Mouse (Mus musculus) myocyte (in vitro differentiated cells): Measurements from ENCODE around the gene Abcb1b. TPM values are rescaled to one million over a fixed set of nuclear protein-coding genes. Genes with fewer than 3 reads are reported as not detected.
"Not testable (repeated sequence)": the region's sequence is repeated elsewhere in the genome, so short reads cannot be mapped to it uniquely, and the experiment has no call there.

Experiments used
- H3K27me3 ChIP-seq: one replicate; pipeline ENCODE4 v1.6.1; 2011; ENCODE audit not compliant: control insufficient read depth, insufficient read depth, insufficient read length
- H3K36me3 ChIP-seq: one replicate; pipeline ENCODE4 v1.6.1; 2011; ENCODE audit not compliant: control insufficient read depth, insufficient read depth
- H3K4me2 ChIP-seq: one replicate; pipeline ENCODE4 v1.6.1; 2011; ENCODE audit warnings: low read depth, control low read depth
- H3K4me3 ChIP-seq: one replicate; pipeline ENCODE4 v1.5.1; 2011; ENCODE audit warnings: mild to moderate bottlenecking, control low read depth, moderate library complexity
- H3K79me2 ChIP-seq: one replicate; pipeline ENCODE4 v1.6.1; 2011; ENCODE audit not compliant: control insufficient read depth, insufficient read depth
- H3ac ChIP-seq: one replicate; pipeline ENCODE4 v1.6.1; 2011; ENCODE audit not compliant: control insufficient read depth, insufficient read length
- CEBPB ChIP-seq: IDR thresholded peaks from 2 replicates; pipeline ENCODE4 v1.6.1; 2011; ENCODE audit warnings: mild to moderate bottlenecking, moderate library complexity; ENCODE audit not compliant: poor library complexity, insufficient read depth, severe bottlenecking
- E2F4 ChIP-seq: IDR thresholded peaks from one replicate; pipeline ENCODE4 v1.6.1; 2011; ENCODE audit warnings: mild to moderate bottlenecking, control low read depth, moderate library complexity; ENCODE audit not compliant: insufficient read depth
- MAX ChIP-seq: IDR thresholded peaks from one replicate; pipeline ENCODE4 v1.6.1; 2011; ENCODE audit warnings: low read depth, mild to moderate bottlenecking, control low read depth
- MYOD1 ChIP-seq, 3 experiments: IDR thresholded peaks; one replicate each; pipeline ENCODE4 v1.6.1; 2011; ENCODE audit warnings: control low read depth in 2 of 3, low read depth in 2 of 3, mild to moderate bottlenecking in 2 of 3, moderate library complexity in 1 of 3; ENCODE audit not compliant: insufficient read length in 2 of 3, control insufficient read depth in 1 of 3
- MYOG ChIP-seq, 3 experiments: IDR thresholded peaks; one replicate each; pipeline ENCODE4 v1.6.1; 2011; ENCODE audit warnings: control low read depth in 2 of 3, low read depth in 2 of 3, mild to moderate bottlenecking in 2 of 3; ENCODE audit not compliant: insufficient read length in 2 of 3, control insufficient read depth in 1 of 3, insufficient read depth in 1 of 3
- POLR2A ChIP-seq: IDR thresholded peaks from one replicate; pipeline ENCODE4 v1.6.1; 2011; ENCODE audit warnings: low read depth, mild to moderate bottlenecking, control low read depth, moderate library complexity; ENCODE audit not compliant: insufficient read length
- POLR2AphosphoS2 ChIP-seq: IDR thresholded peaks from one replicate; pipeline ENCODE4 v1.6.1; 2011; ENCODE audit warnings: low read depth, control low read depth; ENCODE audit not compliant: insufficient read length
- REST ChIP-seq: IDR thresholded peaks from one replicate; pipeline ENCODE4 v1.6.1; 2011; ENCODE audit warnings: mild to moderate bottlenecking, control low read depth, moderate library complexity; ENCODE audit not compliant: insufficient read depth, insufficient read length
- SRF ChIP-seq: IDR thresholded peaks from one replicate; pipeline ENCODE4 v1.6.1; 2011; ENCODE audit warnings: low read depth; ENCODE audit not compliant: control insufficient read depth, insufficient read length
- TCF12 ChIP-seq: IDR thresholded peaks from one replicate; pipeline ENCODE4 v1.6.1; 2011; ENCODE audit warnings: mild to moderate bottlenecking, control low read depth; ENCODE audit not compliant: poor library complexity, insufficient read depth, severe bottlenecking
- TCF3 ChIP-seq: IDR thresholded peaks from one replicate; pipeline ENCODE4 v1.6.1; 2011; ENCODE audit warnings: low read depth, control low read depth; ENCODE audit not compliant: insufficient read length
- USF1 ChIP-seq: IDR thresholded peaks from one replicate; pipeline ENCODE4 v1.6.1; 2011; ENCODE audit warnings: low read depth, mild to moderate bottlenecking, control low read depth, moderate library complexity
- polyA plus RNA-seq: library from polyadenylated mRNA; unstranded; fragments of >200 nt; fragmentation: generic; extraction: Trizol; gene quantifications from one replicate; pipeline ENCODE4 v1.2.1, GENCODE M21; 2012; ENCODE audit warnings: missing spikeins

Abcb1b gene
- polyA plus RNA-seq, 1 experiment: 6.8 TPM

- Histone ChIP-seq H3K27me3 (no peaks in the 10 kb centered on the region), H3K4me3 (no peak overlapping the region), H3K4me2 (no peak overlapping the region), H3K36me3 (no peaks in the 10 kb centered on the region), H3ac (no peak overlapping the region), H3K79me2 (no peaks in the 10 kb centered on the region)
- no peak for TF ChIP-seq E2F4
- no peak for TF ChIP-seq TCF12
- no peak for TF ChIP-seq POLR2A
- no peak for TF ChIP-seq SRF
- no peak for TF ChIP-seq POLR2AphosphoS2
- no peak for TF ChIP-seq MYOD1 (IDR thresholded peaks at IDR 0.05; ENCODE audit: control insufficient read depth in 1 of 3, insufficient read length in 2 of 3, low read depth in 2 of 3)
- TF ChIP-seq MAX: no peak
Measured at GRCm38 (mm10) chr5:8850851-8851250, 52.9 kb downstream of the Abcb1b start.

GRCm38 (mm10) chr5:8857201-8857600 lies 59.3 kb downstream of the Abcb1b start:
- no peaks in the 10 kb centered on the region for H3K27me3 ChIP-seq
- H3K4me2 ChIP-seq: no peak overlapping the region
- H3K79me2 ChIP-seq: no peaks in the 10 kb centered on the region
- no peak overlapping the region for H3K4me3 ChIP-seq
- no peaks in the 10 kb centered on the region for H3K36me3 ChIP-seq
- H3ac ChIP-seq: no peak overlapping the region
- TF ChIP-seq USF1 (no peak), MAX (no peak), MYOD1 (IDR thresholded peaks at IDR 0.05; ENCODE audit: control insufficient read depth in 1 of 3, insufficient read length in 2 of 3, low read depth in 2 of 3) (no peak), MYOG (IDR thresholded peaks at IDR 0.05; ENCODE audit: control insufficient read depth in 1 of 3, insufficient read depth in 1 of 3, insufficient read length in 2 of 3, low read depth in 2 of 3) (no peak), TCF3 (no peak), SRF (no peak), REST (no peak), E2F4 (no peak)

GRCm38 (mm10) chr5:8861811-8862210 lies 63.9 kb downstream of the Abcb1b start:
- H3K4me2 ChIP-seq: no peak overlapping the region

GRCm38 (mm10) chr5:8863580-8864337 lies 65.8 kb downstream of the Abcb1b start:
- no peak overlapping the region for H3K4me3 ChIP-seq
- no peaks in the 10 kb centered on the region for H3K79me2 ChIP-seq
- no peak overlapping the region for H3ac ChIP-seq
- TF ChIP-seq TCF3: no peak
- no peak for TF ChIP-seq E2F4
- TF ChIP-seq MYOG (IDR thresholded peaks at IDR 0.05; ENCODE audit: control insufficient read depth in 1 of 3, insufficient read depth in 1 of 3, insufficient read length in 2 of 3, low read depth in 2 of 3): no peak
- TF ChIP-seq REST: no peak
- no peak for TF ChIP-seq CEBPB
- TF ChIP-seq POLR2A: no peak
- no peak for TF ChIP-seq MYOD1 (IDR thresholded peaks at IDR 0.05; ENCODE audit: control insufficient read depth in 1 of 3, insufficient read length in 2 of 3, low read depth in 2 of 3)
- TF ChIP-seq MAX: no peak
- no peaks in the 10 kb centered on the region for H3K36me3 ChIP-seq
- H3K4me2 ChIP-seq: no peak overlapping the region
- H3K27me3 ChIP-seq: no peaks in the 10 kb centered on the region

More at GRCm38 (mm10) chr5:8861811-8862210, 63.9 kb downstream of the Abcb1b start:
- Histone ChIP-seq H3K79me2 (no peaks in the 10 kb centered on the region), H3K4me3 (no peak overlapping the region), H3K36me3 (no peaks in the 10 kb centered on the region), H3ac (no peak overlapping the region), H3K27me3 (no peaks in the 10 kb centered on the region)
- no peak for TF ChIP-seq TCF12

GRCm38 (mm10) chr5:8865630-8866029 lies 67.7 kb downstream of the Abcb1b start:
- not testable (repeated sequence) for H3K79me2 ChIP-seq, H3K4me2 ChIP-seq, H3ac ChIP-seq, H3K27me3 ChIP-seq, H3K4me3 ChIP-seq, H3K36me3 ChIP-seq

GRCm38 (mm10) chr5:8866366-8866765 lies 68.4 kb downstream of the Abcb1b start:
- Histone ChIP-seq H3K79me2 (no peaks in the 10 kb centered on the region), H3K4me3 (no peak overlapping the region), H3K36me3 (no peaks in the 10 kb centered on the region), H3K4me2 (no peak overlapping the region), H3K27me3 (no peaks in the 10 kb centered on the region), H3ac (no peak overlapping the region)
- TF ChIP-seq SRF (no peak), MAX (no peak), POLR2A (no peak), MYOG (IDR thresholded peaks at IDR 0.05; ENCODE audit: control insufficient read depth in 1 of 3, insufficient read depth in 1 of 3, insufficient read length in 2 of 3, low read depth in 2 of 3) (no peak), TCF12 (no peak)
